Mouse (Mus musculus): ENCODE measurements around the gene Lap3. TPM values are rescaled to one million over a fixed set of nuclear protein-coding genes. Genes with fewer than 3 reads are reported as not detected.

Gene Lap3
- polyA plus RNA-seq, 2 experiments: 49.2 to 70.9 TPM

- peaks cover 24% of the 10 kb centered on the region for H3K36me3 ChIP-seq (ENCODE audit: control insufficient read depth, insufficient read depth, low read length)
- DNase-seq (ENCODE audit: low spot score): no peak
Measured at GRCm38 (mm10) chr5:45515151-45515743, 22.1 kb downstream of the Lap3 start.

DNA sequence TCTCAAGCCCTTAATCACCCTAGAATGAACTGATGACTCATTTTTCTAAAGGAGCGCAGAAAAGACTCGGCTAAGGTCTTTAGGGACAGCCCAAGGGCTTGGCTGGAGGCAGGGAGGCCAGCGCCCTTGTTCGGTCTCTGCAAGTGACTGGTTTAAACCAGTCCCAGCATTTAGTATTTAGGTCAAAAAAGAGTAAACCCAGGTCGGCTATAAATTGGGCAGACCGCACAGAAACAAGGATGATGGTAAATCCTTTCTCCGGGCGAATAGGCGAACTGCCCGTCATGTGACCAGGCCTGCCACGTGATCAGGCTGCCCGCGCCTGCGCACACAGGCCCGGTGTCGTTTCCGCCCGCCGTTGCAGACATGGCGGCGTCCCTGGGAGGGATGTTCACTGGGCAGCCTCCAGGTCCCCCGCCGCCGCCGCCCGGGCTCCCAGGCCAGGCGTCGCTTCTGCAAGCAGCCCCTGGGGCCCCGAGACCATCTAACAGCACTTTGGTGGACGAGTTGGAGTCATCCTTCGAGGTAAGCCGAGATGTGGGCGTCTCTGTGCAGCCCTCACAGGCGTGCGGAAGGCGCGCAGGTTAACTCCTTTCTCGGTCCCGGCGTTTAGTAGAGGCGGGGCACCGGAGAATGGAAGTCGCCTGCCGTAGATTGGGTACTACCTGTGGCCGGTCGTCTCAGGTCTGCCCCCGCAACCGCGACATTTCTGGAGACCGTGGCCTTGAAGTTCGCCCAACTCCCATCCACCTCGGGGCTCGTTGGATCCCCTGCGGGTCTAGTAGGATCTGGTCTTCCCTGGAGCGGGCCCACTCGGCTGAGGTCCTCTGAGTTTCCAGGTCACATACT lies 27.0 kb downstream of the Lap3 start, which contains the start of gene Med28:
TSS of gene Med28 (plus strand) at position 270 of the 849 bp plus-strand sequence.
- peak; percentile 91 for DNase-seq (ENCODE audit: low spot score)
- Histone ChIP-seq H3K4me1 (ENCODE audit: control insufficient read depth, insufficient read depth, low read length) (0 out of 2 replicates have a peak, but pooled peaks cover 5% of the 10 kb centered on the region), H3K4me2 (replicated peaks; ENCODE audit: low read depth, low read length, severe bottlenecking) (peak within 1 kb of the TSS; percentile 88), H3K4me3 (replicated peaks; ENCODE audit: low read length) (peak within 1 kb of the TSS; percentile 95), H3K36me3 (ENCODE audit: control insufficient read depth, insufficient read depth, low read length) (peaks cover 15% of the 10 kb centered on the region), H3K9ac (ENCODE audit: low read depth, low read length, severe bottlenecking) (peak within 1 kb of the TSS; percentile 84), H3K9me3 (ENCODE audit: control insufficient read depth, low read length) (no peaks in the 10 kb centered on the region), H3K27ac (replicated peaks; ENCODE audit: low read depth, low read length) (0 out of 2 replicates have a peak within 1 kb of the TSS, but pooled peaks have one; percentile 26), H3K27me3 (ENCODE audit: control insufficient read depth, insufficient read depth, low read length) (no peaks in the 10 kb centered on the region)
- peak; percentile 96 for ATAC-seq (ENCODE audit: low FRiP score, low read depth)
- 2% methylated on average over 55 of the region's 56 CpGs for WGBS
- peak; percentile 70; the same call in 1 of the 2 replicates for TF ChIP-seq POLR2A (IDR thresholded peaks at IDR 0.05; ENCODE audit: borderline replicate concordance, extremely low read depth, insufficient read depth, insufficient read length)

More at GRCm38 (mm10) chr5:45515151-45515743, 22.1 kb downstream of the Lap3 start:
- no peak overlapping the region for H3K4me2 ChIP-seq (replicated peaks; ENCODE audit: low read depth, low read length, severe bottlenecking)
- no peaks in the 10 kb centered on the region for H3K27me3 ChIP-seq (ENCODE audit: control insufficient read depth, insufficient read depth, low read length)
- H3K9ac ChIP-seq (ENCODE audit: low read depth, low read length, severe bottlenecking): no peak overlapping the region
- H3K9me3 ChIP-seq (ENCODE audit: control insufficient read depth, low read length): no peaks in the 10 kb centered on the region
- ATAC-seq (ENCODE audit: low FRiP score, low read depth): no peak
- no peak for TF ChIP-seq POLR2A (IDR thresholded peaks at IDR 0.05; ENCODE audit: borderline replicate concordance, extremely low read depth, insufficient read depth, insufficient read length)
- WGBS: 93% methylated on average over 10 of the region's 10 CpGs
- no peak overlapping the region for H3K27ac ChIP-seq (replicated peaks; ENCODE audit: low read depth, low read length)
- H3K4me3 ChIP-seq (replicated peaks; ENCODE audit: low read length): no peak overlapping the region
- no peaks in the 10 kb centered on the region for H3K4me1 ChIP-seq (ENCODE audit: control insufficient read depth, insufficient read depth, low read length)

- no peaks in the 10 kb centered on the region for H3K27me3 ChIP-seq (ENCODE audit: control insufficient read depth, insufficient read depth, low read length)
- ATAC-seq (ENCODE audit: low FRiP score, low read depth): no peak
- H3K27ac ChIP-seq (replicated peaks; ENCODE audit: low read depth, low read length): no peak overlapping the region
- H3K9me3 ChIP-seq (ENCODE audit: control insufficient read depth, low read length): no peaks in the 10 kb centered on the region
- H3K4me2 ChIP-seq (replicated peaks; ENCODE audit: low read depth, low read length, severe bottlenecking): peak overlapping the region; percentile 88
- H3K4me3 ChIP-seq (replicated peaks; ENCODE audit: low read length): peak overlapping the region; percentile 95
- 3% methylated on average over 5 of the region's 5 CpGs for WGBS
- no peak for DNase-seq (ENCODE audit: low spot score)
- H3K9ac ChIP-seq (ENCODE audit: low read depth, low read length, severe bottlenecking): peak overlapping the region; percentile 84
- H3K4me1 ChIP-seq (ENCODE audit: control insufficient read depth, insufficient read depth, low read length): 0 out of 2 replicates have a peak, but pooled peaks cover 5% of the 10 kb centered on the region
- TF ChIP-seq POLR2A (IDR thresholded peaks at IDR 0.05; ENCODE audit: borderline replicate concordance, extremely low read depth, insufficient read depth, insufficient read length): no peak
- H3K36me3 ChIP-seq (ENCODE audit: control insufficient read depth, insufficient read depth, low read length): peaks cover 21% of the 10 kb centered on the region
Measured at GRCm38 (mm10) chr5:45520809-45521110, 27.6 kb downstream of the Lap3 start.

- Histone ChIP-seq H3K9me3 (ENCODE audit: control insufficient read depth, low read length) (no peaks in the 10 kb centered on the region), H3K27ac (replicated peaks; ENCODE audit: low read depth, low read length) (no peak overlapping the region), H3K4me2 (replicated peaks; ENCODE audit: low read depth, low read length, severe bottlenecking) (peak overlapping the region; percentile 88), H3K27me3 (ENCODE audit: control insufficient read depth, insufficient read depth, low read length) (no peaks in the 10 kb centered on the region), H3K4me3 (replicated peaks; ENCODE audit: low read length) (peak overlapping the region; percentile 95; the same call in 1 of the 2 replicates), H3K9ac (ENCODE audit: low read depth, low read length, severe bottlenecking) (no peak overlapping the region), H3K4me1 (ENCODE audit: control insufficient read depth, insufficient read depth, low read length) (0 out of 2 replicates have a peak, but pooled peaks cover 5% of the 10 kb centered on the region), H3K36me3 (ENCODE audit: control insufficient read depth, insufficient read depth, low read length) (peaks cover 29% of the 10 kb centered on the region)
- ATAC-seq (ENCODE audit: low FRiP score, low read depth): no peak
- no peak for DNase-seq (ENCODE audit: low spot score)
- TF ChIP-seq POLR2A (IDR thresholded peaks at IDR 0.05; ENCODE audit: borderline replicate concordance, extremely low read depth, insufficient read depth, insufficient read length): no peak
- 85% methylated on average over 6 of the region's 6 CpGs for WGBS
Measured at GRCm38 (mm10) chr5:45521601-45522000, 28.4 kb downstream of the Lap3 start.

GRCm38 (mm10) chr5:45525101-45525500 lies 31.9 kb downstream of the Lap3 start:
- H3K27me3 ChIP-seq (ENCODE audit: control insufficient read depth, insufficient read depth, low read length): no peaks in the 10 kb centered on the region
- TF ChIP-seq POLR2A (IDR thresholded peaks at IDR 0.05; ENCODE audit: borderline replicate concordance, extremely low read depth, insufficient read depth, insufficient read length): no peak
- H3K4me2 ChIP-seq (replicated peaks; ENCODE audit: low read depth, low read length, severe bottlenecking): no peak overlapping the region
- no peak overlapping the region for H3K27ac ChIP-seq (replicated peaks; ENCODE audit: low read depth, low read length)
- DNase-seq (ENCODE audit: low spot score) (no peak), ATAC-seq (ENCODE audit: low FRiP score, low read depth) (no peak)
- H3K9me3 ChIP-seq (ENCODE audit: control insufficient read depth, low read length): no peaks in the 10 kb centered on the region
- peaks cover 55% of the 10 kb centered on the region for H3K36me3 ChIP-seq (ENCODE audit: control insufficient read depth, insufficient read depth, low read length)
- 94% methylated on average over 10 of the region's 10 CpGs for WGBS
- H3K9ac ChIP-seq (ENCODE audit: low read depth, low read length, severe bottlenecking): no peak overlapping the region
- H3K4me1 ChIP-seq (ENCODE audit: control insufficient read depth, insufficient read depth, low read length): 0 out of 2 replicates have a peak, but pooled peaks cover 5% of the 10 kb centered on the region
- no peak overlapping the region for H3K4me3 ChIP-seq (replicated peaks; ENCODE audit: low read length)
